Mouse (Mus musculus) limb, embryonic 12.5 days (tissue): ENCODE results near the gene Gm128. TPM values are rescaled to one million over a fixed set of nuclear protein-coding genes. Genes with fewer than 3 reads are reported as not detected.
A peak's percentile ranks its signal among the peaks of the same experiment; 100 is the strongest.

Experiments used
- ATAC-seq: fragments of 200-750 bp; cut with Nextera tagmentation; 2 replicates; pipeline ENCODE4 v1.8.0; 2017; ENCODE audit warnings: low read depth, moderate TSS enrichment; ENCODE audit not compliant: insufficient number of reproducible peaks, insufficient read depth, low FRiP score, low TSS enrichment
- H3K27ac ChIP-seq: fragments of 300-500 bp; sonication (generic); 2 replicates; pipeline ENCODE4 v1.5.1; 2016; ENCODE audit warnings: mild to moderate bottlenecking, moderate library complexity
- H3K27me3 ChIP-seq: fragments of 300-500 bp; sonication (generic); 2 replicates; pipeline ENCODE4 v1.6.1; 2016; ENCODE audit warnings: mild to moderate bottlenecking, moderate library complexity
- H3K36me3 ChIP-seq: fragments of 300-500 bp; sonication (generic); 2 replicates; pipeline ENCODE4 v1.6.1; 2016; ENCODE audit warnings: mild to moderate bottlenecking, moderate library complexity
- H3K4me1 ChIP-seq: fragments of 300-500 bp; sonication (generic); replicated peaks from 2 replicates; pipeline ENCODE4 v1.6.1; 2016
- H3K4me2 ChIP-seq: fragments of 300-500 bp; sonication (generic); 2 replicates; pipeline ENCODE4 v1.6.1; 2016; ENCODE audit warnings: mild to moderate bottlenecking, moderate library complexity
- H3K4me3 ChIP-seq: fragments of 300-500 bp; sonication (generic); replicated peaks from 2 replicates; pipeline ENCODE4 v1.5.1; 2016; ENCODE audit warnings: mild to moderate bottlenecking
- H3K9ac ChIP-seq: fragments of 300-500 bp; sonication (generic); replicated peaks from 2 replicates; pipeline ENCODE4 v1.6.1; 2016; ENCODE audit warnings: mild to moderate bottlenecking, moderate library complexity
- H3K9me3 ChIP-seq: fragments of 300-500 bp; sonication (generic); 2 replicates; pipeline ENCODE4 v1.6.1; 2016; ENCODE audit warnings: mild to moderate bottlenecking, moderate library complexity
- WGBS: fragments of 180-500 bp; shearing (Covaris S2); methylation state at CpG from one replicate; pipeline ENCODE4 v1.1.7; 2016; 5-methylcytosine and 5-hydroxymethylcytosine counted together
- polyA plus RNA-seq: library from polyadenylated mRNA; unstranded; fragments of >200 nt; fragmentation: Nextera tagmentation; extraction: Ambion mirVana; gene quantifications from 2 replicates; pipeline ENCODE4 v1.2.1, GENCODE M21; 2016

Gene Gm128
- 0.54 and 0.59 TPM in 2 replicates for polyA plus RNA-seq

DNA sequence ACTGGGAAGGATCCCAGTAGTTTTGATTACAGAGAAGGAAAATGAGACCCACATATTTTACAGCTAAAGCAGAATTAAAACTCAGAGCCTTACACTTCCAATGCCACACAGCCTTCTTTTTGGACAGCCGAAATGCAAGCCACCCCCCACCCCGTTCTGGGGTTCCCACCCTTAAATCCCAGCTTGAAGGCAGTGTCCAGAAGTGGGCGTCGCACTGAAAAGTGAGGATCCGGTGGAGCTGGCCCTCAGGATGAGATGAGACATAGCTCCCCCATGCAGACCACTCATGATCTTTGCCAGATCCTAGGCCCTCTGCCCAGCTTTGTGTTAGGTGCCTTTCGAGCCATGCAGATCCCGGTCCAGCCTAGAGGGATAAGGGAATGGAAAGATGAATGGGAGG, at the start of gene Gm128:
Gene Gm128, minus strand, starts transcription at position 101 of the 400 bp plus-strand sequence.
- Histone ChIP-seq H3K4me3 (peak within 1 kb of the TSS; percentile 9), H3K4me2 (peak within 1 kb of the TSS; percentile 37), H3K9me3 (no peaks in the 10 kb centered on the region), H3K9ac (peak within 1 kb of the TSS; percentile 45), H3K4me1 (peaks cover 11% of the 10 kb centered on the region), H3K27me3 (no peaks in the 10 kb centered on the region), H3K27ac (no peak within 1 kb of the TSS; the same call in 1 of the 2 replicates), H3K36me3 (peaks cover 40% of the 10 kb centered on the region)
- no peak for ATAC-seq
- WGBS: 77% methylated on average over 7 of the region's 7 CpGs

DNA sequence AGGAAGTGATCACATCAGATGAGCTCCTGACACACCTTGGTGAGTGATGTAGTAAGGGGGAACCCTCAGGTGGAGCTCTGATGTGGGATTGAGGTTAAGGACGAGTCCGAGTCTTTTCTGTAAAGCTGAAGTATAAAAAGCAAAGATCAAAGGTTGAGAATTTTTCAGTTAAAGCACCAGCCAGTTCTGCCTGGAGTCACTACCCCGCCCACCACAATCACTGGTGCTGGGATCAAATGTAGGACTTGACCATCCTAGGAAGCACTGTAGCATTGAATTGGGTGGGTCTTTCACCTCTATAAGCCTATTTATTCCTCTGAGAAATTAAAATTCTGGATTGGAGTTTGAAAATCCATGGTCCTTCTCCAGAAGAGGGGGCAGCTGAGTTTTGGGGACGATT, 49.6 kb upstream of the Gm128 start:
- 84% methylated on average over 4 of the region's 4 CpGs for WGBS

DNA sequence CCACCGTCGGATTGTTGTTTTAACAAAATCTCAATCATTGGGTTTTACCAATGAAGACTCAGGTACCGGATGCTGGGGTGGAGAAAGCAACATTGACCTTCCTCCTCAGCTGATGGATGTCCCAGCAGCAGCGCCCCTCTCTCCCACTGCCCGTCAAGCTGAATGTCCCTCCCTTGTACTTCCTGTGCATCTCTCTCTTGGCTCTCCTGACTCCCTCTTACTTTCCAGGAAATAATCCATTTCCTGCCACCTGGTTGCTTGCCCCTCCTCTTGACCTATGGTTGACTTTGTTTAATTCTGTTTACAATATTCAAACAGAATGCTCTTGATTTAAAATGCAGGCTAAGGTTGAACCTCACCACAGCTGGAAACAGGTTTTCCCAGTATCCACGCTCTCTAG, 48.8 kb upstream of the Gm128 start:
- no peak overlapping the region for H3K4me3 ChIP-seq
- H3K4me2 ChIP-seq: no peak overlapping the region
- H3K9me3 ChIP-seq: no peaks in the 10 kb centered on the region
- H3K4me1 ChIP-seq: peaks cover under 1% of the 10 kb centered on the region; the same call in 1 of the 2 replicates
- no peak overlapping the region for H3K27ac ChIP-seq
- no peak for ATAC-seq
- H3K27me3 ChIP-seq: no peaks in the 10 kb centered on the region
- peaks cover 82% of the 10 kb centered on the region for H3K36me3 ChIP-seq
- 73% methylated on average over 6 of the region's 6 CpGs for WGBS
- no peak overlapping the region for H3K9ac ChIP-seq

More for the DNA sequence above, 49.6 kb upstream of the Gm128 start:
- no peaks in the 10 kb centered on the region for H3K27me3 ChIP-seq
- peaks cover 5% of the 10 kb centered on the region for H3K4me1 ChIP-seq
- no peak overlapping the region for H3K9ac ChIP-seq
- no peak overlapping the region for H3K27ac ChIP-seq
- no peak overlapping the region for H3K4me3 ChIP-seq
- H3K36me3 ChIP-seq: peaks cover 87% of the 10 kb centered on the region
- no peak for ATAC-seq
- H3K9me3 ChIP-seq: no peaks in the 10 kb centered on the region
- H3K4me2 ChIP-seq: no peak overlapping the region

DNA sequence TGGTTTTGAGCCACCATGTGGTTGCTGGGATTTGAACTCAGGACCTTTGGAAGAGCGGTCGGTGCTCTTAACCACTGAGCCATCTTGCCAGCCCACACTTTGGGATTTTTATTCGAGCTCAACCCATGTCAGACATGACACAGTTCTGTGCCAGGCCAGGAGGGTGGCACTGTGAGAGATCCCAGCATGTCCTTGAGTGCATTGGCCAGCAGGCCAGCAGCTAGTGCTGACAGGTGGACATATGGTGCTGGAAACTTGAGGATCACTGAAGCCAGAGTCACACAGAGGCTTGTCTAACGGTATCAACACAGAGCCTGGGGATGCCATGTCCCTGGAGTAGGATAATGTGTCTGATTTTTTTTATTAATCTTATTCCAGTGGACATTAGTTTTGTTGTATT, 48.0 kb upstream of the Gm128 start:
- Histone ChIP-seq H3K4me2 (no peak overlapping the region), H3K9ac (no peak overlapping the region), H3K27me3 (no peaks in the 10 kb centered on the region), H3K4me1 (peaks cover 8% of the 10 kb centered on the region), H3K4me3 (no peak overlapping the region), H3K27ac (no peak overlapping the region), H3K9me3 (no peaks in the 10 kb centered on the region), H3K36me3 (peaks cover 74% of the 10 kb centered on the region)
- no peak for ATAC-seq
- 93% methylated on average over 4 of the region's 4 CpGs for WGBS

DNA sequence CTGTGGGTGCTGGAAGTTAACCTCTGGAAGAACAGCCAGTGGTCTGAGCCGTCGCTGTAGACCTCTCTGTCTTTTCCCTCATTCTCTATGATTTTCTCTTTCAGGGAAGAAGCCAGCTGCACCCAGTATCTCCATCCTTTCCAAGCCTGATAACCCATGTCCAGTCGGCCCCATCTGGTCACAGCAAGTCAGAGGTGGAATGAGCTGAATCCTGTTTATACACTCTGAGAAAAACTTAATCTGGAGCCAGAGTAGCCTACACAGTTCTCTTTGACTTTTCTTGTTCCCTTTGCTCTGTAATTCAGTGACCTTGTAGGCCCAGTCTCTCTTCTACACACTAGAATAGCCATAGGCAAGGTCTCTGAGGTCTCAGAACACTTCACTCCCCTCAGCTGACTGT, 46.1 kb upstream of the Gm128 start:
- Histone ChIP-seq H3K4me2 (no peak overlapping the region), H3K9ac (no peak overlapping the region), H3K27ac (no peak overlapping the region), H3K4me1 (peaks cover 17% of the 10 kb centered on the region), H3K36me3 (peaks cover 56% of the 10 kb centered on the region), H3K4me3 (no peak overlapping the region), H3K27me3 (no peaks in the 10 kb centered on the region), H3K9me3 (no peaks in the 10 kb centered on the region)
- ATAC-seq: no peak
- WGBS: 94% methylated on average over 3 of the region's 3 CpGs

DNA sequence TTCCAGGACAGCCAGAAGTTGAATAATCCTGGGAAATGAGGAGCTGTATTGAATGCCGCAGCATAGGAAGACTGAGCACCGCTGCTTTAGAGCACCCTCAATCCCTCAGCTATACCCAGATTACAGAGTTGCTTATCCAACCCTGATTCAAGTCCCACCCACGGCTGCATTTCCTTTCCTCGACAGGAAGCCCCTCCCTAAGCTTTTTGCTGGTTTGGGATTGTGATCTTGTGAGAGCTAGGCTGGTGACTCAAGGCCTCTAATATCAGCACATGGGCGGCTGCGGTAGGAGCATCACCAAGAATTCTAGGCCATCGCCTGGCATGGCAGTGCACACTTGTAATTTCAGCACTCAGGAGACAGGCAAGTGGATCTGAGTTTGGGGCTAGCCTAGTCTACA, 45.1 kb upstream of the Gm128 start:
- H3K4me1 ChIP-seq: peaks cover 17% of the 10 kb centered on the region
- peaks cover 45% of the 10 kb centered on the region for H3K36me3 ChIP-seq
- WGBS: 86% methylated on average over 7 of the region's 7 CpGs
- H3K9me3 ChIP-seq: no peaks in the 10 kb centered on the region
- no peak for ATAC-seq
- no peak overlapping the region for H3K9ac ChIP-seq
- H3K27me3 ChIP-seq: no peaks in the 10 kb centered on the region
- no peak overlapping the region for H3K4me3 ChIP-seq
- H3K4me2 ChIP-seq: no peak overlapping the region
- no peak overlapping the region for H3K27ac ChIP-seq

DNA sequence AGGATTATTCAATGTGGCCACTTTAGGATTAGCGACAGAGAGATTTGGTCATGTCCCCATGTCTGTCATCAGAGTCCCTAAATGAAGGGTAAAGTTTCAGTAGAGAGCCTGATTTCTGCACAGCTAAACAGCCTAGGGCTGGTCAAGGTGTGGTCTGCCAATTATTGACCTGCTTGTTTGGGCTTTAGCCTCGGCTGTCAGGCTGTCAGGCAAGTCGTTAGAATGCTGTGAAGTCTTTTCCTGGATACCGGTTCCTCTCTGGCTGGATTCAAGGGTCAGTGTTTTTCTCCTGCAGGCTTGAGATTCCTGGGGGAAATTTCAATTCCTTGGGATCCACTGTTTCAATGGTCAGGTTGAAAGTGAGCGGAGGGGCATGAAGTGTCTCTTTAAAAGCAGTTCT, 44.6 kb upstream of the Gm128 start:
- Histone ChIP-seq H3K36me3 (peaks cover 40% of the 10 kb centered on the region), H3K27me3 (no peaks in the 10 kb centered on the region), H3K27ac (no peak overlapping the region), H3K9me3 (no peaks in the 10 kb centered on the region), H3K4me3 (no peak overlapping the region), H3K9ac (no peak overlapping the region), H3K4me1 (peaks cover 17% of the 10 kb centered on the region), H3K4me2 (no peak overlapping the region)
- 60% methylated on average over 5 of the region's 5 CpGs for WGBS
- no peak for ATAC-seq

DNA sequence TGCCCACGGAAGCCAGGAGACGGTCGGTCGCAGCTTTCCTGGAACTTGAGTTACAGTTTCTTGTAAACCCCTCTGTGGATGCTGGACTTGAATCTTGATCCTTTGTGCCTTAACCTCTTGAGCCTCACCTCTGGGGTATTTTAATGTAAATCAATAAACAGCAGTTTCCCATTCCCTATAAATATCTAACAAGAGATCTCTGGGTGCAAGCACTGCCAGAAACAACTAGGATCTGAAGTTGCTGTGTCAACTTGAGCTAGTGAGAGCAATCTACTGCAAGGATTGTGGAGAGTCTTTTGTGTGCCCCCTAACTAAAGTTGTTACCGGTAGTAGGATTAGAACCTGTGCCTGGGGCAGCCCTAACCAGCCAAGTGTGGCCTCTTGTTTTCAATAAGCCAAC, 44.0 kb upstream of the Gm128 start:
- 93% methylated on average over 5 of the region's 5 CpGs for WGBS
- H3K27ac ChIP-seq: no peak overlapping the region
- no peak overlapping the region for H3K4me3 ChIP-seq
- ATAC-seq: no peak
- peaks cover 20% of the 10 kb centered on the region for H3K4me1 ChIP-seq
- no peaks in the 10 kb centered on the region for H3K9me3 ChIP-seq
- H3K27me3 ChIP-seq: no peaks in the 10 kb centered on the region
- no peak overlapping the region for H3K4me2 ChIP-seq
- no peak overlapping the region for H3K9ac ChIP-seq
- peaks cover 34% of the 10 kb centered on the region for H3K36me3 ChIP-seq

DNA sequence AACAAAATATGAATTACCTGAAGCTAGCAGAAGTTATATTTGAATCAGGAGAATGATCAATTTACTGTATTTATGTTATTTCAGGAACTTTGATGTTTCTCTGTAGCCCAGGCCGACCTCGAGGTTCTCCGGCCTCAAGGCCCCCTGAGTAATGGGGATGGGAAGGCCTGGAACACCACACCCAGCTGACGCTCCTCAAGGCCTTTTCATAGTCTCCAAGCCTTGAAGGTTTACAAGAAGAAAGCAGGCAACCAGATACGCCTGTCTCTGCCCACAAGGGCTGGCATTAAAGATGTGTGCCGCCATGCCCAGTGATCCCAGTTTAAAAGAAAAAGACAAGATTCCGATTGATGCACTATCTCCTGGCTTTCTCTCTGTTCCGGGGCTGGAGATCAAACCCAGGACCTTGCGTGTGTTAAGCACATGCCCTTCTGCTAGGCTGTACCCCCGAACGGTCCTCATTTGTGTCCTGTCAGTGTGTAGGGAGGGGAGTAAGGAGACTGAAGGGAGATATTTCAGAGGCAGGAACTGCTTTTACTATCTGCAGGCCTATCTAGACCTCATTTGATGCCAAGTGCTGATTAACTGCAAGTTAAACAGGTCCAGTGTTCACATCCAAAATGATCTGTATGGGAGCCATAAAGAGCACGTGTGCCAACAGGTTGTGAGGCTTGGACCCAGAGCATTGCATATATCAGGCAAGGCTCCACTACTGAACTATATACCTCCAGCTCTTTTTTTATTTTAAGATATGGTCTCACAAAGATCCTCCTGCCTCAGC, 43.3 kb upstream of the Gm128 start:
- Histone ChIP-seq H3K36me3 (peaks cover 27% of the 10 kb centered on the region), H3K9ac (no peak overlapping the region), H3K27ac (no peak overlapping the region; the same call in 1 of the 2 replicates), H3K27me3 (no peaks in the 10 kb centered on the region), H3K4me2 (peak overlapping the region; percentile 79), H3K4me1 (peaks cover 20% of the 10 kb centered on the region), H3K9me3 (no peaks in the 10 kb centered on the region), H3K4me3 (0 out of 2 replicates have a peak overlapping the region, but pooled peaks have one; percentile 73)
- 89% methylated on average over 12 of the region's 12 CpGs for WGBS
- no peak for ATAC-seq

DNA sequence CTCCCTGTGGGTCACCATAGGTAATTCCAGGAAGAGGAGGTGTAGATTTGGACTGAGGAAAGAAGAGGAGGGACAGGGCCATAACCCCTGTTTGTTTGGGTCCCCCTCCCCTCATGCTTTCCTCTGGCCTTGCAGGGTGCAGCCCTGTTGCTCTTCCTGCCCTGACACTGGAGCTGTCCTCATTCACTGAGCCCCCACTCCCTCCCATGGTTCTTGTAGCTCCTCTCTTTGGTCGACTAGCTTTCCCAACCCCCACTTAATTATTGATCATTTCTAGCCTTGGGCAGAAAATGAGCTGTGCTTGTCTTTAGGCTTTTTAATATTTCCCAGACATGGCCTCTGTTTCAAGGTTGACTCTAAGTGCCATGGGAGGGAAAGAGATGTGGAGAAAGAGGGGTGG, 42.7 kb upstream of the Gm128 start:
- peaks cover 21% of the 10 kb centered on the region for H3K36me3 ChIP-seq
- H3K9ac ChIP-seq: peak overlapping the region; percentile 84
- H3K4me1 ChIP-seq: peaks cover 20% of the 10 kb centered on the region
- H3K27me3 ChIP-seq: no peaks in the 10 kb centered on the region
- WGBS: 8% methylated on average over 1 of the region's 1 CpGs
- H3K27ac ChIP-seq: no peak overlapping the region; the same call in 1 of the 2 replicates
- peak overlapping the region; percentile 79 for H3K4me2 ChIP-seq
- no peaks in the 10 kb centered on the region for H3K9me3 ChIP-seq
- peak overlapping the region; percentile 73 for H3K4me3 ChIP-seq
- no peak for ATAC-seq

DNA sequence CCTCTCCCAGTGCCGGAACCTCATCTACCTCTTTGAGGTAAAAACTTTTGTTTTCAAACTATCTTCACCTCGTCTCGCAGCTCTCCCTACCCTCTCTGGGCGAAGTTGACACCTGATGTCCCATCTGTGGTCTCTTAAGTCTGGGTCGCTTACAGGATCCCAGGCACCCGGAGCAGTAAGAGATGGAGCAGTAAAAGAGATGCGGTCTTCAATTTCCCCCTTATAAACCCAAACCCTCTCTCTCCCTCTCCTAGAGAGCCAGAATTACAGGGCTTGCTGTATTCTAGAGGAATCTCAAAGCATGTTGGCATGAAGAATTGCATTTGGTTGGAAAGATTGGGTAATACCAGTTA, 42.2 kb upstream of the Gm128 start:
- Histone ChIP-seq H3K9ac (peak overlapping the region; percentile 84), H3K9me3 (no peaks in the 10 kb centered on the region), H3K36me3 (peaks cover 16% of the 10 kb centered on the region), H3K4me1 (peaks cover 20% of the 10 kb centered on the region), H3K27me3 (no peaks in the 10 kb centered on the region), H3K4me2 (peak overlapping the region; percentile 79), H3K4me3 (peak overlapping the region; percentile 73), H3K27ac (peak overlapping the region; percentile 96)
- WGBS: under 1% methylated on average over 7 of the region's 7 CpGs
- ATAC-seq: no peak
